In the genomic region with DNA sequence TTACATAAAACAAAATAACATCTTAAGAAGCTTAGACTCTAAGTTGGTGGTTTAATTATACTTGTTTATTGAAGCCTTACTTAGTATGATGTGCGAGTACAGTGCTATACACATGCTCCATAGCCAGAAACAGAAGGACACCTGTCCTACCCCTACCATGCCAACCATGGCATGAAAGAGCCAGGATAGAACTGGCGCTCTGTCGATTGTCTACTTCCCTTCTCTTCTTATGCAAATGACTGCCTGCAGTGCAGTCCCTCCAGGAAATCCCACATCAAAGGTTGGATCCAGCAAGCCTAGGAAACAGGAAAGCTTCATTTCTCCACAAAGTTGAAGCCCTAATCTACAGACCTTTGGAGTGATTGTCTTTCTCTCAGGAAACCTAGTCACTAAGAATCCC, we compare ENCODE assay signal across 17 mouse cellular contexts.
DNase-seq lines count a peak whose midpoint lies in the region; ATAC-seq lines count a peak whose summit lies in the region.
"Had no signal": no experiment of that assay in that cellular context is flagged by ENCODE, and none has a peak within 500 bp of the region (broad histone marks: within the 10 kb centered on the region; RNA-seq: fewer than 3 reads in every experiment).

No protein-coding gene starts in this region.

- H3K9me3 ChIP-seq in neural tube, embryonic 11.5 days (ENCODE audit: control insufficient read depth, low read length), result no peaks in the 10 kb centered on the region
- no peaks in the 10 kb centered on the region for H3K9me3 ChIP-seq in neural tube, embryonic 15.5 days (replicated peaks)
- no peaks in the 10 kb centered on the region for H3K9me3 ChIP-seq in forebrain, embryonic 13.5 days (replicated peaks)
- no peaks in the 10 kb centered on the region for H3K9me3 ChIP-seq in hindbrain, embryonic 15.5 days
- H3K9me3 ChIP-seq: intestine, embryonic 15.5 days; limb, embryonic 12.5 days; liver, embryonic 13.5 days; lung, embryonic 15.5 days had no signal

- intact Hi-C loops in gastrocnemius, postnatal 36 days (cut with DNase I), result no loop called here
- intact Hi-C loops in heart, postnatal 10 days (cut with DNase I), result no loop called here

- H3K9ac ChIP-seq in neural tube, embryonic 11.5 days (ENCODE audit: low read length), result no peak overlapping the region
- H3K9ac ChIP-seq in neural tube, embryonic 15.5 days (replicated peaks), result no peak overlapping the region
- H3K9ac ChIP-seq in forebrain, embryonic 13.5 days, result no peak overlapping the region
- no peak overlapping the region for H3K9ac ChIP-seq in hindbrain, embryonic 15.5 days
- H3K9ac ChIP-seq: intestine, embryonic 15.5 days; limb, embryonic 12.5 days; liver, embryonic 13.5 days; lung, embryonic 15.5 days had no signal

- ATAC-seq in neural tube, embryonic 11.5 days (ENCODE audit: insufficient read depth, low FRiP score, low TSS enrichment), result peak; percentile 20; the same call in 1 of the 2 replicates
- ATAC-seq in neural tube, embryonic 15.5 days (ENCODE audit: low FRiP score), result no peak
- peak; percentile 73; the same call in 1 of the 2 replicates for ATAC-seq in forebrain, embryonic 13.5 days
- ATAC-seq in hindbrain, embryonic 15.5 days (ENCODE audit: low FRiP score, low read depth), result peak; percentile 56; the same call in 1 of the 2 replicates
- ATAC-seq: intestine, embryonic 15.5 days had no signal

- no peaks in the 10 kb centered on the region for H3K27me3 ChIP-seq in neural tube, embryonic 11.5 days (ENCODE audit: control insufficient read depth, insufficient read depth, low read length)
- no peaks in the 10 kb centered on the region for H3K27me3 ChIP-seq in neural tube, embryonic 15.5 days (replicated peaks)
- no peaks in the 10 kb centered on the region for H3K27me3 ChIP-seq in forebrain, embryonic 13.5 days
- no peaks in the 10 kb centered on the region for H3K27me3 ChIP-seq in hindbrain, embryonic 15.5 days
- H3K27me3 ChIP-seq: intestine, embryonic 15.5 days; limb, embryonic 12.5 days; liver, embryonic 13.5 days; lung, embryonic 15.5 days had no signal

- 0 out of 2 replicates have a peak, but pooled peaks cover 3% of the 10 kb centered on the region for H3K4me1 ChIP-seq in neural tube, embryonic 11.5 days (ENCODE audit: control insufficient read depth, insufficient read depth, low read length)
- H3K4me1 ChIP-seq in neural tube, embryonic 15.5 days, result no peaks in the 10 kb centered on the region
- peaks cover 8% of the 10 kb centered on the region for H3K4me1 ChIP-seq in forebrain, embryonic 13.5 days
- no peaks in the 10 kb centered on the region; the same call in 1 of the 2 replicates for H3K4me1 ChIP-seq in hindbrain, embryonic 15.5 days (replicated peaks)
- H3K4me1 ChIP-seq: intestine, embryonic 15.5 days; limb, embryonic 12.5 days; liver, embryonic 13.5 days; lung, embryonic 15.5 days had no signal

- no peak overlapping the region for H3K4me3 ChIP-seq in neural tube, embryonic 11.5 days (ENCODE audit: low read depth, low read length)
- no peak overlapping the region for H3K4me3 ChIP-seq in neural tube, embryonic 15.5 days (replicated peaks)
- no peak overlapping the region for H3K4me3 ChIP-seq in forebrain, embryonic 13.5 days
- no peak overlapping the region for H3K4me3 ChIP-seq in hindbrain, embryonic 15.5 days
- H3K4me3 ChIP-seq: intestine, embryonic 15.5 days; limb, embryonic 12.5 days; liver, embryonic 13.5 days; lung, embryonic 15.5 days had no signal

- 12% methylated on average over 3 of the region's 3 CpGs for WGBS in neural tube, embryonic 11.5 days
- 15% methylated on average over 3 of the region's 3 CpGs for WGBS in neural tube, embryonic 15.5 days
- 14% methylated on average over 3 of the region's 3 CpGs for WGBS in forebrain, embryonic 13.5 days
- WGBS in hindbrain, embryonic 15.5 days, result 16% methylated on average over 3 of the region's 3 CpGs

- H3K36me3 ChIP-seq in neural tube, embryonic 11.5 days (ENCODE audit: control insufficient read depth, insufficient read depth, low read length), result no peaks in the 10 kb centered on the region
- no peaks in the 10 kb centered on the region for H3K36me3 ChIP-seq in neural tube, embryonic 15.5 days
- H3K36me3 ChIP-seq in forebrain, embryonic 13.5 days (ENCODE audit: poor library complexity, severe bottlenecking), result no peaks in the 10 kb centered on the region
- no peaks in the 10 kb centered on the region for H3K36me3 ChIP-seq in hindbrain, embryonic 15.5 days
- H3K36me3 ChIP-seq: intestine, embryonic 15.5 days; limb, embryonic 12.5 days; liver, embryonic 13.5 days; lung, embryonic 15.5 days had no signal

- H3K27ac ChIP-seq in neural tube, embryonic 11.5 days (ENCODE audit: low read depth, low read length), result no peak overlapping the region
- no peak overlapping the region for H3K27ac ChIP-seq in neural tube, embryonic 15.5 days (replicated peaks)
- no peak overlapping the region for H3K27ac ChIP-seq in forebrain, embryonic 13.5 days
- H3K27ac ChIP-seq in hindbrain, embryonic 15.5 days (replicated peaks), result no peak overlapping the region
- H3K27ac ChIP-seq: intestine, embryonic 15.5 days; limb, embryonic 12.5 days; liver, embryonic 13.5 days; lung, embryonic 15.5 days; macrophage had no signal

- peak; percentile 10 for DNase-seq in neural tube, embryonic 11.5 days (ENCODE audit: low spot score)
- DNase-seq in gastrocnemius, postnatal 36 days, result no peak
- no peak for DNase-seq in layer of hippocampus, adult 11-12 months (ENCODE audit: low spot score)
- no peak for DNase-seq in heart, postnatal 10 days
- DNase-seq: adrenal gland, adult 2 months; B cell, adult 2 months; cerebellum, adult 11-12 months; liver, embryonic 13.5 days; thymus, postnatal 4 days had no signal

- no peak overlapping the region for H3K4me2 ChIP-seq in neural tube, embryonic 11.5 days (ENCODE audit: low read depth)
- no peak overlapping the region for H3K4me2 ChIP-seq in neural tube, embryonic 15.5 days
- H3K4me2 ChIP-seq in forebrain, embryonic 13.5 days, result no peak overlapping the region
- no peak overlapping the region for H3K4me2 ChIP-seq in hindbrain, embryonic 15.5 days
- H3K4me2 ChIP-seq: heart, embryonic 11.5 days; intestine, embryonic 15.5 days; limb, embryonic 12.5 days; liver, embryonic 13.5 days; lung, embryonic 15.5 days had no signal
